Mouse (Mus musculus) 416B (cell line): ENCODE data around the gene Pacsin1.
"Not testable (repeated sequence)": the region's sequence is repeated elsewhere in the genome, so short reads cannot be mapped to it uniquely, and the experiment has no call there.

Experiments used
- DNase-seq: peaks from one replicate; pipeline ENCODE4 v3.0.0; 2011; ENCODE audit warnings: low read depth

Pacsin1 gene

DNA sequence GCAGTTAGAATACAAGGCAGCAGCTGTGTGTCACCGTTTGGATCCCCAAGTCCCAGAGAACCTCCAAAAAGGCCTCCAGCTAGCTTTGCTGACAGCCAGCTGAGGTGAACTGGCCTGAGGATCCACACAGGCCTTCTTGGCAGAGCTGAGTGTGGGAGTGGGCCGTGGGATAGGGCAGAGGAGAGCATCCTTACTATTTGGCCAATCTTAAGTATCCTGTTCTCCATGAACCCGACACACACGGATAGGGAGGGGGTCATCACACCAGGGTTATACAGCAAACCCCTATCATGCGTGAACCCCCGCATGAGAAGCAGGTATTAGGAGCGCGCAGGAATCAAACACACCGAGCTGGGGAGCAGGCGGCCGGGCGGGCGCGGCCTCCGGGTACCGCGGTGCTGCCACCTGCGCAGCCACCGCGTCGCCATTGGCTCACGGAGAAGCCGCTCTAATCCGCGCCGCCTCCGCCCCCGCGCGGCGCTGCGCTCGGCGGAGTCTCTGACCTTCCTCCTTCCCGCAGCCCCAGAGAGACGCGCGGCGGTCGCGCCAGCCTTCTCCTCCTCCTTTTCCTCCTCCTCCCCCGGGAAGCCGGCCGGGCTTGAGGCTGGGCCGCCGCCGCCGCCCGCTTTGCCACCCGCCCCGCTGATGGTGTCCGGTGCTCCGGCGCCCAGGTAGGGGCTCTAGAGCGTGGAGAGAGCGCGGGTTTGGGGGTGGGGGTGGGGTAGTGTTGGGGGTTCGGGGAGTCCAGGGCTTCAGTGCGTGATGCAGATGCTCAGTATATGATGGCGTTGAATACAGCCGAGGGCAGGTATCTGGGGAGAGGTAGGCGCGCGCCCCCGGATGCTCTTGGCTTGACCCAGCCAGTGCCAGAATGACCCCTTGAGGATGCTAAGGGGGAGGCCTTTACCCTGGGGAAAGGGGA, at the start of gene Pacsin1:
Pacsin1 (plus strand) TSS at position 421 of the 922 bp plus-strand sequence.
- no peak for DNase-seq

DNA sequence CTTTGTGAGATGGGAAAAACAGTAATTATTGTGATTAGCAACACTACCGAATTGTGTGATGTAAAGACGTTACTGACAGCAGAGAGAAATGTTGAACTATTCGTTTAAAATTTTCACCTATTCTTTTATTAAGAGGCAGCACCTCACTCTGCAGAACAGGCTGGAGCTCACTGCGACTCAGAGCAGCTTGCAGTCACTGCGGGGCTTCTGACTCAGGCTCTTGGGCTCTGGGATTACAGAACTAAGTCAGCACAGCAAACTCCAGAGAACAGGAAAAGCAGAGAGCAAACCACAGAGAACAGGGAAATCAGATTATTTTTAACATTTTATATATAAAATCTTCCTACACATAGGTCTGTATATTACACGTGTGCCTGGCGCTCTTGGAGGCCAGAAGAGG, 45.7 kb upstream of the Pacsin1 start:
- no peak for DNase-seq

DNA sequence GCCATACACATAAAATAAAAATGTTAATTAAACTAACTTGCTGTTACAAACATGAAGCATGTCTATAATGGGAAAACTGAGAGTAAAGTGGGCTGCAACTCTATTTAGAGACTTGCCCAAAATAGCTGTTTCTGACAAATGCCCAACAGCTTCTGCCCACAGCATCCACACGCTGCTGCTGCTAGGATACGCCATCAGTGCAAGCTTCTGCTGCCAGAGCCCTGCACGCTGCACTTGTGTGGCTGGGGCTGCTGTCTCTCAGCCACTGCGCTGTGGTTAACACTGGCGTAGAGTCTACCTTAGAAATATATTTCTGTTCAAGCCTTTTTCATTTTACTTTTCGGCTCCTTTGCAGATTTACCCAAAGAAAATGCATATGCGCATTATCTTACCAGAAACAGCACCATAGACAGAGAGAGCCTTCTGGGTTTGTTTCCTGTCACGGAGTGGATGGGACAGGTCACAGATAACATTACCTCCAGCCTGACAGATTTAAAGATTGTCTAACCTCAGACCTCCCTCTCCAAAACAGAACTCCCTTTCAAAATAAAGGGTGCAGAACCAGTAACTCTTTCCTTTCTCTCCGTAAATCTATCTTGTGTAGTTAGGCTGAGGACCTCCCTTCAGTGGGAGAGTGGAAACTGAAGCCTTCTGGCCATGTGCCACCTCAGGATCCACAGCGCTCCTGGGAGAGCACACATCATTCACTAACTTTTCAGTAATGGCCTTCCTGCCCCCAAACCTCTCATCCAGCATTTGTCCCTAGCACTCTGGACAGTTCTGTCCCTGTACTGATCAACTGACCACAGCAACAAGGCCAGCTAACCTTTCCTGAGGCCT, 44.4 kb upstream of the Pacsin1 start:
- no peak for DNase-seq

GRCm38 (mm10) chr17:27611519-27611884, 43.8 kb upstream of the Pacsin1 start:
- peak; percentile 36 for DNase-seq

DNA sequence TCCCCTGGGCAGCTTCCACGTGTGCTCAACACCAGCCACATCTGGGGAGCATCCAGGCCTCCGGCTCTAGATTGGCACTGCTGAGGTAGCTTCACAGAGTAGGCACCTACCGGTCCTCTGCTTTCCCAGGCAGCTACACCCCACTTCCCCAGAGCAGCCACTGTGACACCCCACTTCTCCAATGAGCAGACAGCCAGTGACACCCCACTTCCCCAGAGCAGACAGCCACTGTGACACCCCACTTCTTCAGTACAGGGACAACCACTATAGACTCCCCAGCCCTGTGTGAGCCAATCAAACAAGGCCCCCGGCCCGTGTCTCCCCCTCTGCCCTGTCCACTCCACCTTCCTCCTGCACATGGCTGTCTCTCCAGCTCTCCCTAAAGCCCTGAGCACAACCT, 43.3 kb upstream of the Pacsin1 start:
- DNase-seq, result no peak

- DNase-seq, result no peak
These were observed 42.3 kb upstream of the Pacsin1 start for GRCm38 (mm10) chr17:27613016-27613415.

DNA sequence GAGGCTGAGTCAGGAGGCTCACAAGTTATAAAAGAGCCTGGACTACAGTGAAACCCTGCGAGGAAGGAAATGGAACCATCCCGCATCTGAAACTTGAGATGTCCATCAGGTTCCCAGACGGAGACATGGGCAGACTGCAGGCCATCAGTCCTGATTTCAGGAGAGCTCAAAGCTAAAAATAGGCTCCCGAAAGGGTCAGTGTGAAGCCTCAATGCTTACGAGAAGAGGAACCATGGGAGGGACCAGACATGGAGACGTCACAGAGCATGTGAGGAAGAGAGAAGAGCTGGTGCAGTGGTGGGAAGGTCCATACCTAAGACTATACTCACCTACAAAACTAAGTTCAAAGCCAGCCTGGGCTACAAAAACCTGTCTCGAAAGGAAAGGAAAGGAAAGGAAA, 39.9 kb upstream of the Pacsin1 start:
- no peak for DNase-seq

DNA sequence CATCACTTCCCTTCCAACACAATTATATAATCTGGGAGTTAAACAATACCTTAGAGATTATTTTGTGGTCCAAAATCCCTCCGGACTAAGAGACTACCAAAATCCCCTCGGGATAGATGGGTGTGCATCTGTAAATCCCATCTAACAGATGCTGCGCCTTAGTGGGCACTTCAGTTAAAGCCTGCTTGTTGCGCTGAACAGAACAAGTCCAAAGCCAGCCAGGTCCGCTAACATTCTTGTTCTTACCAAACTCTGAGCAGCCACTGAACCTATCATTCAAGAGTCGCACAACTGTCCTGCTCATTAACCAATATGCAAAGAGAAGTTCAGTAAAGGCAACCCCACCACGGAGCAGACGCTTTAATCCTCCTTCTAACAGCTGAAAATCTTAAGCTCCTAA, 34.1 kb upstream of the Pacsin1 start:
- DNase-seq, result no peak

DNA sequence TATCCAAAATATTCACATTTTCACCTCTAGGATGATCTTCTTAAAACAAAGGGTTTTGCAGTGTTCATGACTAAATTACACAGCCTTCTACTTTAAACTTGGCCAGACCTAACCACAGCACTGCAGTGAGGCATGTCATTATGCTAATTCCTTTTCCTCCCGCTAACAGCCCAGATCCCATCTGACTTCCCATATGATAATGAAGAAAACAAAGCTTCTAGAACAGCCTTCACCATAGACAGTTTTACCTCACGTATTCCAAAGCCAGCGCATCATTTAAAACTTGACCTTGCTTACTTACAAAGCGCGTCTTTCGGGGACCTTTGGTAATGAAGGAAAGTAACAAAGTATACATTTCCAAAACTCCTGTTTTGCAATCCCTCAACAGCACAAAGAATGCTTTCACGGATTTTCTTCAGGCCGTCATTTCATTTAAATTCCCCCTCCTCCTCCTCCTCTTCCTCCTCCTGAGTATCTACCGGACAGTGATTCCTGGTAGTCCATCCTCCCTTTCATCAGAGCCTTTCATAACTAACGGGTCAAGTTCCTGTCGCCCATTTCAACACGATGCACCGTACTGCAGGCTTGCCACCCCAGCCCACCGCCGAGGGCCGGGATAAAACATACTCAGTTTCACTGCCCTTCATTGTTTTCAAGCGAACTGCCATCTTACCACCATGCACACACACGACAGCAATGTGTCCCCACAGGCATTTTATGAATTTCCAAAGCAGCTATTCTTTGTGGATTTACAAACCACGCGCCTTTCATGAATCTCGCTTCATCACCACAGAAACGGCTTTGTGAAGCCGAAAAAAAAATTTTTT, 33.4 kb upstream of the Pacsin1 start:
- peak; percentile 77 for DNase-seq

GRCm38 (mm10) chr17:27622611-27623359, 32.5 kb upstream of the Pacsin1 start:
- DNase-seq, result peak; percentile 56

GRCm38 (mm10) chr17:27623360-27624326, 31.7 kb upstream of the Pacsin1 start, which contains the start of gene Nudt3:
Gene Nudt3, minus strand, starts transcription at chr17:27623495.
- DNase-seq, result peak; percentile 89

GRCm38 (mm10) chr17:27625455-27626251, 29.7 kb upstream of the Pacsin1 start:
- no peak for DNase-seq

- no peak for DNase-seq
These were observed 28.6 kb upstream of the Pacsin1 start for GRCm38 (mm10) chr17:27626681-27627080.

DNA sequence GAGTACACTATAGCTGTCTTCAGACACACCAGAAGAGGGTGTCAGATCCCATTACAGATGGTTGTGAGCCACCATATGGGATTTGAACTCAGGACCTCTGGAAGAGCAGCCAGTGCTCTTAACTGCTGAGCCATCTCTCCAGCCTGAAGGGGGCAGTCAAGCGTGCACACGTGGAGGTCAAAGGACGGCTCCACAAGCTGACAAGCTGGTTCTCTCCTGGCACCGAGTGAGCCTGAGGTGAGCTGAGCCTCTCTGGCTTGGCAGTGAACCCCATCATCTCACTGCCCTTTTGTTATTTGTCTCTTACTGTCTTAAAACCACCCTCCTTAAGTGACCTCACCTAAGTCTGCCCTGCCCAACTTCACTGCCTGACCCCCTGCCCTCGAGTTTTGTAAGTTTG, 27.9 kb upstream of the Pacsin1 start:
- DNase-seq, result peak; percentile 50

GRCm38 (mm10) chr17:27628376-27628775, 26.9 kb upstream of the Pacsin1 start:
- no peak for DNase-seq

DNA sequence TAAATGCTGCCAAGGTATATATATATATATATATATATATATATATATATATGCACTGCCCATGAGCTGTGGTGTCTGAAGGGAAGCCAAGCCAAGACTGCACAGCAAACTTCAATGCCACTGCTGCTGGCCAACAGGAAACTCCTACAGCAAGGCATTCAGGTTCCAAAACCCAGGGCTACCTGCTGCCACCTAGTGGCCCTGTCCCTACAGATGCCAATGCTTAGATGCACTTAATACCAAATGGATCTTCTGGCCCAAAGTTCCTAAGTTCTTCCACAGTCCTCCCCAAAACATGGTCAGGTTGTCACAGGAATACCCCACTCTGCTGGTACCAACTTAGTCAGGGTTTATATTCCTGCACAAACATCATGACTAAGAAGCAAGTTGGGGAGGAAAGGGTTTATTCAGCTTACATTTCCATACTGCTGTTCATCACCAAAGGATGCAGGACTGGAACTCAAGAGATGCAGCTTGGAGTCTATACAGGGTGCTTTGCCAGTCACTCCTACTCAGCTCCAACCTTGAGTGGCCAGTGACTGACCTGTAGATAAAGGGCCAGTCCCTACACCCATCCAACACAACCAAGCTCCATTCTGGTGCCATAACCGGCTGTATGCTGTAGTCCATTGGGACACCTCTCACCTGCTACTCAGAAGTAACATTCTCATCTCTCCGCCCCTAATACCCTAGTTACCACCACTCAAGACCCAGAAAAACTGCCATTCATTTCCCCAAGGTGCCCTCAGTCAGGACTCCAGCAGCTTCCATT, 25.9 kb upstream of the Pacsin1 start:
- peak; percentile 90 for DNase-seq

- peak; percentile 91 for DNase-seq
These were observed 20.3 kb upstream of the Pacsin1 start, which contains the start of gene RPS10-NUDT3 for GRCm38 (mm10) chr17:27634871-27635574. Gene RPS10-NUDT3, minus strand, starts transcription at chr17:27635222.

DNA sequence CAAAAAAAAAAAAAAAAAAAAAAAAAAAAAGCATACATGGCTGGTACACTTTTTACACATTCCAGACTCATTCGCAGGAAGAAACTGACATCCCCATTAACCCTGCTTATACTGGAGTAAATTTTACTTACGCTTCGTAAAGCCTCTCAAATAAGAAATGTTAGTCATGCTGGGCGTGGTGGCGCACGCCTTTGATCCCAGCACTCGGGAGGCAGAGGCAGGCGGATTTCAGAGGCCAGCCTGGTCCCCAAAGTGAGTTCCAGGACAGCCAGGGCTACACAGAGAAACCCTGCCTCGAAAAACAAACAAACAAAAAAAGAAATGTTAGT, 19.8 kb upstream of the Pacsin1 start:
- not testable (repeated sequence) for DNase-seq
